Mouse (Mus musculus): ENCODE measurements at regions not wholly inside any gene's neighbourhood (a gene's known extent, or its start where the extent isn't known, plus 50 kb on each side); places are given as distances from the start of the nearest gene placed in this dataset.

GRCm38 (mm10) chr16:86808644-86809324, 545.2 kb upstream of the N6amt1 start:
- DNase-seq (ENCODE audit: low spot score) = no peak

DNA sequence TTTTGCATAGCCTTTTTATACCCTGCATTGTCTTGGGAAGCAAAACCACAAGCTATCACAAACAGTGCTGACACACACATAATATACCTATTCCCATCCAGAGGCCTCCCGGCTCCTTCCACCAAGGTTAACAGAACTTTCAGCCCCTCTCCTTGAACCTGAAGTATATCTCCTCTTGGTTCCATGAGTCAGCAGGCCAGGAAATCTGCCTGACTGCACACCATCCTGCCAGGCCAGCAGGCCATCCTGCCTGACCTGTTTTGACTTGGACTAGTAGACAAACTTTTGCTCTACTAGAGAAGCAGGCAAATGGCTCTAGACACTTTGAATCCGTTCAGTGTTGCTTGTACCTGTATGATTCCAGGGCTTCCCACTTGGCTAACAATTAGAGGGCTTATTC, 547.6 kb upstream of the N6amt1 start:
- DNase-seq (ENCODE audit: low spot score) = no peak

DNA sequence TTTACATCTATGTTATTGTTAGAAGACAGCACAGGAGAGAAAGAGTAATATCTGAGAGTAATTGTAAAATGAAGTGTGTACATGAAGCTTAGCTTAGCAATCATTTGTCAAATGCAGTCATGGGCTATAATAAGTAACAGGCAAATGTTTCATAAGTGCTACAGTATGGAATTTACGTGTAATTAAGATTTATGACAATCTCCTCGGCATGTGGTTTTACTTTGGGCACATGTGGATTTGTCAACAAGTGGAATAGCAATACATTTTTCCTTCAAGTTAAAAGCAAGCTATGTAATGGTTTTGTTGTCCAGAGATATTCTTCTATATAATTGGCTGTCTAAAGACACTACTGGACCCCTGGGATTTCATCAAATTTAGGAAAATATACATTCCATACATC, 577.9 kb upstream of the N6amt1 start:
- DNase-seq (ENCODE audit: low spot score) = no peak

- DNase-seq (ENCODE audit: low spot score) = no peak
These were observed 581.4 kb upstream of the N6amt1 start for GRCm38 (mm10) chr16:86772586-86772985.

GRCm38 (mm10) chr16:86768912-86769311, 585.1 kb upstream of the N6amt1 start:
- no peak for DNase-seq (ENCODE audit: low spot score)

DNA sequence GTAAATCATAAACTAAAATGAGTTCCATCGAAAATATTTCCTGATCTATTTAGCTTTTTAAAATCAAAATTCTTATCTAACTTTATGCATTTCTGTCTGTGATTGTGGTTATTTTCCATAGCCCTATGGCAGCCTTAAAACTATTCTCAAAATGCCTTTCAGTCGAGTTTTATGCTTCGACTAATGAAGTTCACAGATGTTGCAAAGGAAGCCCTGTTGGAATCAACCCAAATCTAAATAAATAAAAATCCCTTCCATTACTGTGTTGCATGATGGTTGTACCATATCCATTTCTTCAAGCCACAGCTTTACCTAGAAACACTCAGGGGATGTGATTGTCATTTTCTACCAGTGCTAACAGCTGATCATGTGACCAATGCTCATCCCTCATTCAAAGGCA, 585.6 kb upstream of the N6amt1 start:
- no peak for DNase-seq (ENCODE audit: low spot score)

GRCm38 (mm10) chr16:86765974-86766373, 588.0 kb upstream of the N6amt1 start:
- DNase-seq (ENCODE audit: low spot score) = no peak

DNA sequence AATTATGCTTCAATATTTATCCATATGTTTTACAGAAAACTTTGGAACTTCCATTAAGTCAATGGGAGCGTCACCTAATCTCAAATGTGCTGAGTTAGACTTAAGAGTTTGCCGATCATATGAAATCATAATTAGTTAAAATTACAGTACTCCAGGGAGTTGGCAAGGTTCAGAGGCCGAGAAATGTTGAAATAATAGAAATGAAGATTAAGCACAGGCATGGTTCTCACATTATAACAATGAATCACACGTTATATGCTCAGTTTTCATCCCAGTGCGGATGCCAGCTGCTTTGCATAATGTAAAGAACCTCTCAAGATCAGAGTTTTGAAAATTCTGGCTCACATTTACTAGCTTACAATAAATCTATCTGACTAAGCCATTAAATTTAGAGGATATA, 612.7 kb upstream of the N6amt1 start:
- no peak for DNase-seq (ENCODE audit: low spot score)

DNA sequence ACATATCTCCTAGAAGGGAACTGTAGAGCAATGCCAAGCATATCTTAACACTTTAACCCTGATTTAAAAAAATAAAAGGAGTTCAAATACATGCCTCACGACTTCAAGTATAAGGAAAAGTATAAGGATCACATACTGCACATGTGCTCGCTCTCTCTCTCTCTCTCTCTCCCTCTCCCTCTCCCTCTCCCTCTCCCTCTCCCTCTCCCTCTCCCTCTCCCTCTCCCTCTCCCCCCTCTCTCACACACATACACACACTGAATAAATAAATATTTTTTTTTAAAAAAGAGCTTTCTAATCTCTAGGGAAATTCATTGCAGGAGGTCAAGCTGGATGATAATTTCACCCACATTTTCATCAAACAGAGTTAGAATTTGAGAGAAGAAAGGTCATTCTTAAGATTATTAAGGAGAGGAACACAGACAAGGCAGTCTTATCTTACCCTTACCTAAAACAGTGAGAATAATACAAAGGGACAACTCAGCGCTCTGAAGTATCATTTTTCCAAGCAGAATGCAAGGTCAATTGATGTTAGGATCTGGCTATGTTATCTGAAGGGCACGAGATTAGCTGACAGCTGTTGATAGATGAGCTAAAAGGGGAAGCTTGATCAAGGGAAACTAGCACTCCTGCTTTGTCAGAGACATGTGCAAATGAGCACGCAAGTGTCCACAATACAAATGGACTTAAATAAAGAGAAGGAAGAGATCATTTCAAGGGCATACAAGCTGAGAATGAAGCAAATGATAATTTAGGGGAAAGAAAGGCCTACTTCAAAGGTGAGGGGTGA, 634.8 kb upstream of the N6amt1 start:
- no peak for DNase-seq (ENCODE audit: low spot score)

- DNase-seq (ENCODE audit: low spot score) = no peak
These were observed 635.6 kb upstream of the N6amt1 start for GRCm38 (mm10) chr16:86718353-86718752.

DNA sequence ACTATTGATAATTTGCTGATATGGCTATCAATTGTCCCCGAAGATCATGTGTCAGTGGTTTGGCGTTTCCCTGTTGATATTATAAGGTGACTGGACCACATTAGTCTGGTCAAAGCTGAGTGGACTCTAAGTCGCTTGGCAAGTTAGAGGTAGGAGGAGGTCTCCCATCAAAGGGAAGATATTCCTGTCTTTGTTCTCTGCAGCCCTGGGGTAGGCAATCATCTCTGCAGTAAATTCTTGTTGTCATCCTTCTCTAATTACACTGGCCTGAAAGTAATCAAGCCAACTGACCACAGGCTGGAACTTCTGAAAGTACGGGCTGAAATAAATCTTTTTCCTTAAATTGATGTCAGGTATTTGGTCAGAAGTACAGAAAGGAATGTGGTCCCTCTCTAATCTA, 652.3 kb upstream of the N6amt1 start:
- no peak for DNase-seq (ENCODE audit: low spot score)

DNA sequence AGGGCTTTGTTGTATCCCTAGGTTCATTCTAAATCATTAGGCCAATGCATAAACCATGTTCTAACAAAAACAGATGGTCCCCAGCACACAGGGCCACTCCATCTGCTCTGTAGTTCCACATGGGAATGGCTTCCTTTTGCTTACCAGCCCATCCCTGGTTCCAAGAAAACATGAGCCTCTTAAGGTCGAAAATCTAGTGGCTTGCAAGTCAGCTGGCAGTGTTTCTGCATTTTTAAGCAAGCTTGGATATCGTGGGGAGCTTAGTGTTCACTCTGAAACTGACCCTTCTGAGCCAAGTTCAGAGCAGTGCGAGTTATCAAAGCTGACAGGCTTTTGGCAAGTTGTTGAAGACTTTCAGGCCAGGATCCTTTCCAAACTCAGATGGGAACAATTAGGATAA, 659.5 kb upstream of the N6amt1 start:
- no peak for DNase-seq (ENCODE audit: low spot score)

- DNase-seq (ENCODE audit: low spot score) = no peak
These were observed 694.8 kb upstream of the N6amt1 start for GRCm38 (mm10) chr16:86659154-86659553.

DNA sequence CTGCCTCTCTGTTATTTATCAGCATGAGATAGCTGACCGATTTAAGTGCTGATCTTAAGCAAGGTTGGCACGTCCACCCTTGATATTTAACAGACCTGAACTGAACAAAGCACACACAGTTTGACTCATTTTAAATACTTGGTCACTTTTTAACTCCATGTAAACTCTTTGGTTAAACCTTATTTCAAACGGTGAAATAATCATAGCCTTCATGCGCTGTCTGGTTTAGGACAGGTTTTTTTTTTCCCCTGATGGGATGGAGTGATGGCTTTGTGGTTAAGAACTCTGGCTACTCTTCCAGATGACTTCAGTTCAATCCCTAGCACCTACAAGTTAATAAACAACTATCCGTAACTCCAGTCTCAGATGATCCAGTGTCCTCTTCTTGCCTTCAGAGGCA, 706.7 kb upstream of the N6amt1 start:
- no peak for DNase-seq (ENCODE audit: low spot score)

DNA sequence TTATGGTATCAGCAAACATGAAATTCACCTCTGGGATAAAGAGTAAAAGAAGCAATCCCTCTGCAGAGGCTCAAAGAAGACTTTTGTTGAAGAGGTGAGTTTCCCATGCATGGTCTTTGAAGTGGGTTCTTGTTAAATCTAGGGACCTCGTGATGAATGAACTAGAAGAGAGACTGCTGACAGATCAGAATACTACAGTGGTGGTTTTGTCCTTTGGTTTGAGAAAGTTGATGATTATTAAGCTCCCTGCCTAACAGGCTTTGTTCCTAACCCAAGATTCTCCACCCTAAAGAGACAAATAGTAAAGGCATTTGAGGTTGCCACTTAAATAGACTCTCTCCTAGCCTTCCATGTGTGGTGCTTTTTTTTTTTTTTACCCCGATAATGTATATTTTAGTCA, 707.2 kb upstream of the N6amt1 start:
- no peak for DNase-seq (ENCODE audit: low spot score)

GRCm38 (mm10) chr16:86645436-86645835, 708.5 kb upstream of the N6amt1 start:
- no peak for DNase-seq (ENCODE audit: low spot score)

- DNase-seq (ENCODE audit: low spot score) = peak; percentile 76
These were observed 709.1 kb upstream of the N6amt1 start for GRCm38 (mm10) chr16:86644912-86645312.

DNA sequence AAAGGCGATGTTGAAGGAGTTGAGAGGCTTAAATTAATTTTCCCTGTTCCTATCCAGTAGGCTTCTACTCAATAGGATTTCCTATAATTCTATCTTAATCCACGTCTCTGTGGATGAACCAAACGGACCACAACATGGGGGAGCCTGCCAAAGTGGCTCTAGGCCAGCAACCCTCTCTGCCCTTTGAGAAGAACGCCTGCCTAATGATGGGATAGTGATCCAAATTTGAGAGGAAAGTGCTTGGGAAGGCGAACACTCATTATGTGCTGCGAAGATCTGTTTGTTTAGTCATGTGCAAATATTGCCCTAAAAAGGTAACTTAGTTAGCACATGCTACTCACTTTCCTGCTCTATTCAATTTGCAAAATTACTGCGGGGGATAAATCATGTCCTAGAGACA, 702.5 kb upstream of the Adamts5 start:
- DNase-seq (ENCODE audit: low spot score) = no peak

GRCm38 (mm10) chr16:86594992-86595391, 693.4 kb upstream of the Adamts5 start:
- no peak for DNase-seq (ENCODE audit: low spot score)

DNA sequence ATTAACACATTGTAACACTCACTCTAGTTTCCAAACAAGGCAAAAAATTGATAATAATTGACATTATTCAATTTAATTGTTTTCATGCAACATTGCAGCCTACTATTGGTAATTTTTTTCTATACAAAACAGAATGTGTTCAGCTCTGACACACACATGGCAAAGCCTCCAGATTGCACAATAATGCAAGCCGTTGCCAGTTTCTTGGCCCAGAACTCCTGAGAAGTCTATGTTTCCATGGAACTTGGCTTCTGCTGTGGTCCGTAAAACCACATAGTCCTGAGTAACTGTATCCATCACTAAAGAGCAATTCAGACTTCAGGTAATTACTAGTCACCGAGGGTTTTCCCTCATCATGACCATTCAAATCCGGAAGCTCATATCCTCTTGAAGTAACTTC, 684.4 kb upstream of the Adamts5 start:
- DNase-seq (ENCODE audit: low spot score) = no peak

DNA sequence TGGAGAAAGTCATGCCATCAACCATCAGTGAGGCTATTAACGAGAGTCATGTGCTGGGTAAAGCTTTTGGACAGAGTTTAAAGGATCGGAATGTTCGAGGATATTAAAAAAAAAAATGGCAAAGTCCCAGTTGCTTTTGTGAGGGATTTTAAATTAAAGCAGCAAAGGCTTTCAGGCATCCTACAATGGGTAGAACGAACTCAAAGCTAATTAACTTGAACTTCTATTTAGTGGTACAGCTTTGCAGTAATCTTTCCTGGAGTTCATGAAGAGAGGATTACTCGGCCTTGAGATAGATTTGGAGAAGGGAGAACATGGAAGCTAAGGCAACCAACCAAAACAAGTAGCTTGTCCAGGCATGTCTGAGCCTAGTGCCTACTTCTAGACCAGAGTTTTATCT, 676.7 kb upstream of the Adamts5 start:
- no peak for DNase-seq (ENCODE audit: low spot score)

DNA sequence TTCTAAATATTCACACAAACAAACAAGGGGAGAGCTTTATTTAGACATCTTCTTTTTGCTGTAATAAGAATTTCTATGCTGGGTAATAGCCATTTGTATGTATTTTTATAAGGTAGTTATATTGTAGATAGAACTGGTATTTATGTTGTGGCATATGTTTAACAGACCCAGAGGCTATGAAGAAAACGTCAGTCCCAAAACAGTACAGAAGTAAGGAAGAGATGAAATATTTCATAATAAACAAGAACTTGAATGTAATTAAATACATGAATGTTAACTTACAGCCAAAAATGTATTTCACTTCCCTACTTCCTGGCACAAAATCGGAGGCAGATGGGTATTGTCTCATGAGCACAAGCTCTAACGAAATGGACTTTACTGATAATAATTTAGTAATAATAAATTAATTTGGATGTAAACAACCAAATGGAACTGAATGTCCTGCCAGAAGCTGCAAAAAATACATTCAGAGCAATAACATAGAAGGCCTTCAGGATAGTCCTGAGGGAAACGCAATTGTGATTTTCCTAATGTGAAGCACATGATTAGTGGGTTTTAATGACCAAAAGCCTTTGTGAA, 645.9 kb upstream of the Adamts5 start:
- DNase-seq (ENCODE audit: low spot score) = no peak

GRCm38 (mm10) chr16:86546905-86547304, 645.3 kb upstream of the Adamts5 start:
- DNase-seq (ENCODE audit: low spot score) = no peak

Data from left cerebral cortex, adult 11 months (tissue).